Mouse (Mus musculus) hindbrain, embryonic 12.5 days (tissue): ENCODE measurements around the gene Hsfy2. TPM values are rescaled to one million over a fixed set of nuclear protein-coding genes. Genes with fewer than 3 reads are reported as not detected.

Experiments
- ATAC-seq: fragments of 200-750 bp; cut with Nextera tagmentation; 2 replicates; pipeline ENCODE4 v1.8.0; 2017; ENCODE audit warnings: moderate TSS enrichment; ENCODE audit not compliant: low FRiP score
- H3K27ac ChIP-seq: fragments of 300-500 bp; sonication (generic); 2 replicates; pipeline ENCODE4 v1.5.1; 2016; ENCODE audit warnings: mild to moderate bottlenecking
- H3K27me3 ChIP-seq: fragments of 300-500 bp; sonication (generic); 2 replicates; pipeline ENCODE4 v1.6.1; 2016; ENCODE audit warnings: mild to moderate bottlenecking
- H3K36me3 ChIP-seq: fragments of 300-500 bp; sonication (generic); 2 replicates; pipeline ENCODE4 v1.6.1; 2016; ENCODE audit warnings: mild to moderate bottlenecking
- H3K4me1 ChIP-seq: fragments of 300-500 bp; sonication (generic); 2 replicates; pipeline ENCODE4 v1.6.1; 2016
- H3K4me2 ChIP-seq: fragments of 300-500 bp; sonication (generic); replicated peaks from 2 replicates; pipeline ENCODE4 v1.6.1; 2016; ENCODE audit warnings: mild to moderate bottlenecking
- H3K4me3 ChIP-seq: fragments of 300-500 bp; sonication (generic); 2 replicates; pipeline ENCODE4 v1.5.1; 2016; ENCODE audit warnings: mild to moderate bottlenecking
- H3K9ac ChIP-seq: fragments of 300-500 bp; sonication (generic); 2 replicates; pipeline ENCODE4 v1.6.1; 2016; ENCODE audit warnings: mild to moderate bottlenecking, moderate library complexity
- H3K9me3 ChIP-seq: fragments of 300-500 bp; sonication (generic); replicated peaks from 2 replicates; pipeline ENCODE4 v1.6.1; 2016; ENCODE audit warnings: mild to moderate bottlenecking
- WGBS: fragments of 180-500 bp; shearing (Covaris S2); methylation state at CpG from one replicate; pipeline ENCODE4 v1.1.7; 2016; 5-methylcytosine and 5-hydroxymethylcytosine counted together
- polyA plus RNA-seq: library from polyadenylated mRNA; unstranded; fragments of >200 nt; fragmentation: Nextera tagmentation; extraction: Ambion mirVana; gene quantifications from 2 replicates; pipeline ENCODE4 v1.2.1, GENCODE M21; 2016

Gene Hsfy2
- polyA plus RNA-seq: not detected in 2 replicates

DNA sequence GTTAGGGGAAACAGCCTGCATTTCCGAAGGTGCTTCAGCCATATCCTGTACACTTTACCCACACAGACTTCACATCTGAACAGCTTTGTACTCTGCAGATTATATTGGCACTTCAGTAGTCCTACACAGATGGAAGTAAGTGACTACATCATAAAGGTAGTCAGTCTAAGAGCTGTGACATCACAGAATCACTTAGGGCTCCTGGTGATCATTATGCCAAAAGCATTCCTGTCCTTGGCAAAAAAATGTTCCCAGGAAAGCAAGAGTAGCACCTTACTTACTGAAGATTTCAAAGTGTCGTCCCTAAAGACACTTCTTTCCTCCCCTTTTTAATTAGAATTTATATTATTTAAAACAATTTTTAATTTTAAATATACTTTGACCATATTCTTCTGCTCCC, at the start of gene Hsfy2:
TSS of gene Hsfy2 (minus strand) at position 101 of the 400 bp plus-strand sequence.
- no peaks in the 10 kb centered on the region for H3K27me3 ChIP-seq
- no peak within 1 kb of the TSS for H3K27ac ChIP-seq
- no peaks in the 10 kb centered on the region for H3K36me3 ChIP-seq
- H3K9ac ChIP-seq: no peak within 1 kb of the TSS
- no peak within 1 kb of the TSS for H3K4me2 ChIP-seq
- WGBS: 81% methylated on average over 2 of the region's 2 CpGs
- H3K4me1 ChIP-seq: no peaks in the 10 kb centered on the region
- no peaks in the 10 kb centered on the region for H3K9me3 ChIP-seq
- ATAC-seq: no peak
- no peak within 1 kb of the TSS for H3K4me3 ChIP-seq

DNA sequence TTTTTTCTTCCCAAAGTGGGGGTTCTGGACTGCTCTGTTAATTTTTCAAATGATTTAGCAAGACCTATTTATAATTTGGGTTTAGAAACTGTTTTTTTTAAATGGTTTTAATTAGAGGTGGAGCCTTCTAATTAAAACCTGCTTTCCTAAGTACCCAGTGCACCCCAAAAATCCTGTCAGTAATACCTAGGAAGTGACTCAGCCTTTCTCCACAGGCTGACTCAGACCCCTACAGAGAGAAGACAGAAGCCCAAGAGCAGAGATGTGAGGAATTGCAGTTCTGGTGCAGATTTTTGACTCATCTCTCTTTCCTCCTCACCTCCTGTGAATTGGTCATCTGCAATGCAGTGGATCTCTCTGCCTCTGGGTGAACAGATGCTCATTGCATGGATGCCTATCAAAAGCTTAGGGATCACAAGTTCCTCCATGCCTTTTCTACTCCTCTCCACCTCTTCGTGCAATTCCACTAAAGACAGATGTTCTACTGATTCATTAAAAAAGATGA, 47.9 kb upstream of the Hsfy2 start:
- 84% methylated on average over 1 of the region's 1 CpGs for WGBS

DNA sequence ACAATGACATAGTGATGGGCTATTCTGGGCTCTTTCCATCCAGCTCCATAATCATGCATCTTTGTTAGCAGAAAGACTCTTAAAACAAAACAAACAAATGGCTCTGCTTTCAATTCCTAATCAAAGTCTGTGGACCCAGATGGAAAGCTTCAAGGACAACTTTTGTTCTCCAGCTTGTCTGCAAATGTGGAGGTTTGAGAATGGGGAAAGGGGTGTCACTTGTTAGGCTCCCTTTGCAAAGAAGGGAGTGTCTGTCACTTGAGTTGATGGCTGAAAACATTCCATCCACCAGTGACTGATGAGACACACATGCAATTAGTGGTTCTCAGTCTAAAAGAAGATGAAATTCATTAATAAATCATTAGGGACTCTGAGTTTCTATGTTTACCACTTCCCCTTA, 47.3 kb upstream of the Hsfy2 start:
- no peaks in the 10 kb centered on the region for H3K36me3 ChIP-seq
- ATAC-seq: no peak
- H3K4me3 ChIP-seq: no peak overlapping the region

More for the DNA sequence above, 47.9 kb upstream of the Hsfy2 start:
- no peak overlapping the region for H3K9ac ChIP-seq
- no peak overlapping the region for H3K4me3 ChIP-seq
- no peaks in the 10 kb centered on the region for H3K9me3 ChIP-seq
- no peaks in the 10 kb centered on the region for H3K27me3 ChIP-seq
- H3K4me1 ChIP-seq: no peaks in the 10 kb centered on the region
- no peak overlapping the region for H3K4me2 ChIP-seq
- H3K36me3 ChIP-seq: no peaks in the 10 kb centered on the region
- no peak for ATAC-seq
- no peak overlapping the region for H3K27ac ChIP-seq

DNA sequence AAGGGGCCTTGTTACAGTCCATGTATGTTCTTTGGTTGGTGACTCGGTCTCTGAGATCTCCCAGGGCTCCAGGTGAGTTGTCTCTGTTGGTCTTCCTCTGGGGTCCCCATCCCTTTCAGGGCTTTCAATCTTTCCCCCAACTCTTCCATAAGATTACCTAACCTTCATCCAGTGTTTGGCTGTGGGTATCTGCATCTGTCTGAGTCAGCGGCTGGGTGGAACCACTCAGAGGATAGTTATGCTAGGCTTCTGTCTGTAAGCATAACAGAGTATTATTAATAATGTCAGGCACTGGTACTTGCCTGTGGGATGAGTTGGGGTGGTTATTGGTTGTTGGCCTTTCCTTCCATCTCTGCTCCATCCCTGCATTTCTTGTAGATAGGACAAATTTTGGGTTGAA, 44.0 kb upstream of the Hsfy2 start:
- H3K4me1 ChIP-seq: no peaks in the 10 kb centered on the region
- H3K4me2 ChIP-seq: no peak overlapping the region
- 89% methylated on average over 2 of the region's 2 CpGs for WGBS
- H3K4me3 ChIP-seq: no peak overlapping the region
- ATAC-seq: no peak
- H3K27me3 ChIP-seq: no peaks in the 10 kb centered on the region
- H3K27ac ChIP-seq: no peak overlapping the region
- no peak overlapping the region for H3K9ac ChIP-seq
- no peaks in the 10 kb centered on the region for H3K9me3 ChIP-seq
- no peaks in the 10 kb centered on the region for H3K36me3 ChIP-seq

More for the DNA sequence above, 47.3 kb upstream of the Hsfy2 start:
- H3K4me1 ChIP-seq: no peaks in the 10 kb centered on the region
- H3K9me3 ChIP-seq: no peaks in the 10 kb centered on the region
- H3K4me2 ChIP-seq: no peak overlapping the region
- H3K9ac ChIP-seq: no peak overlapping the region
- no peak overlapping the region for H3K27ac ChIP-seq
- no peaks in the 10 kb centered on the region for H3K27me3 ChIP-seq

DNA sequence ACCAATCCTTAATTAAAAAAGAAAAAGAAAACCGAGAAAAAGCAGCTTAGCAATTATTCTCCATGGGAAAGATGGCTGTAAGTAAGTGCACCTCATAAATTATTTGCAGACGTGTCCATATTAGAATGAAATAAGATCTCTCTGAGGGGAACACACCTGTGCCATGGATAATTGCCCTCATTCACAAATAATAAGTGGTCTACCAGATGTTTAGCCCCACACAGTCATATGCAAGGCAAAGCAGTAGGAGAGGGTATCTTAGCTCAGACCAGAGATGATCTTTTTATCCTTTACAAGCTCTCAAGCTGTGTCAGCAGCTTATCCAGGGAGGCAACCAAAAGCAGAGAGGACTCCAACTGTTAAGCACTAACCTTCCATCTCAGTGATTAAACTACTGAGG, 38.0 kb upstream of the Hsfy2 start:
- Histone ChIP-seq H3K4me3 (no peak overlapping the region), H3K9me3 (no peaks in the 10 kb centered on the region), H3K4me1 (peaks cover 8% of the 10 kb centered on the region; the same call in 1 of the 2 replicates), H3K27ac (no peak overlapping the region), H3K27me3 (no peaks in the 10 kb centered on the region), H3K36me3 (no peaks in the 10 kb centered on the region), H3K9ac (no peak overlapping the region), H3K4me2 (no peak overlapping the region)
- WGBS: 58% methylated on average over 2 of the region's 2 CpGs
- no peak for ATAC-seq

DNA sequence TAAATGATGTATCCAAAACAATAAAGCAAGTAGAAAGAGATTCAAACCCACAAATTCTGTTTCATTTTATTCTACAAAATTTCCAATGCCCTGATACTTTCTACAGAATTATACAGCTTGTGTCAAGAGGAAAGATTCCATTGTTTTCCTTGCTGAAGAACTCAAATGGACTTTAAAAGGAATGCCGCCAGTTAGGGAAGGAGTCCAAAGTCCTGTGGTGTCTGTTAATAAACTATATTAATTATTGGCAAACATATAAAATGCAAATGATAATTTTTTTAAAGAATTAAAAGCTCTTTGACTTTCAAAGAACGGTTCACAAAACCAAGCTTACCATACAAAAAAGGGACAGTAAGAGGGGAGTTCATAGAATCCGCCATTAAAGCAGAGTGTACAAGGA, 37.4 kb upstream of the Hsfy2 start:
- Histone ChIP-seq H3K27ac (no peak overlapping the region), H3K4me2 (no peak overlapping the region), H3K9me3 (no peaks in the 10 kb centered on the region), H3K4me3 (no peak overlapping the region), H3K4me1 (peaks cover 8% of the 10 kb centered on the region; the same call in 1 of the 2 replicates), H3K27me3 (no peaks in the 10 kb centered on the region), H3K9ac (no peak overlapping the region), H3K36me3 (no peaks in the 10 kb centered on the region)
- ATAC-seq: no peak
- WGBS: 87% methylated on average over 3 of the region's 3 CpGs

DNA sequence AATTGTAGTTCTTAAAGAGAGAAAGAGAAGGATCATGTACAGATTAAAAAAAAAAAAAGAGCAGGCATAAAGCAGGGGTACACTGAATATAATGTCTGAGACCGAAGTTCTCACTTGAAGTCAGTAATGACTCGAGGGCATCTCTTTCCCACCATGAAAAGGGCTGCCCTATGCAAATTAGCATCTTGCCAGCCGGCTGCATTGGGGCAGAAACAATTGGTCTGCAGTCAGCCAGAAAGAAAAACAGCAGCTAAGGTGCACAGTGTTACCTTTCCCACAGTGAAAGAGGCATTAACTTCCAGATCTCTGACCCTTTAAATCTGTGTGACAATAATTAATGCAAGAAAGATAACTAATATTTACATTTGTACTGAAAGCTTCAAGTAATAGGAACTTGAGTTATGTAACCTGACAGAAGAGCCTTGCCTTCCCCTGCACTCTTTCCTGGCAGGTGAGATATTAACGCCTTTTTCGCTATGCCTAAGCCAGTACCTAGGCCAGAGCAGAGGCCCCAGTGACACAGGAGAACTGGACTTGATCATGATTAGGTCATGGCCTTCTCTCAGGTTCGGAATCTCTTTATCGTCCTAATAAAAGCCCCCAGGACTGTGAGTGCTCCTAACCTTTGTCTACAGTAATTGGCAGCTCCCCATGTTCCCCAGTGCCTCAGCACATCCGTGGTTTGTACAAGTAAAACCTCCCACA, 34.2 kb upstream of the Hsfy2 start:
- no peak overlapping the region for H3K4me2 ChIP-seq
- H3K4me1 ChIP-seq: peaks cover 8% of the 10 kb centered on the region; the same call in 1 of the 2 replicates
- no peak overlapping the region for H3K27ac ChIP-seq
- no peak overlapping the region for H3K9ac ChIP-seq
- no peaks in the 10 kb centered on the region for H3K9me3 ChIP-seq
- ATAC-seq: peak; percentile 46; the same call in 1 of the 2 replicates
- 41% methylated on average over 8 of the region's 8 CpGs for WGBS
- H3K4me3 ChIP-seq: no peak overlapping the region
- no peaks in the 10 kb centered on the region for H3K36me3 ChIP-seq
- no peaks in the 10 kb centered on the region for H3K27me3 ChIP-seq

DNA sequence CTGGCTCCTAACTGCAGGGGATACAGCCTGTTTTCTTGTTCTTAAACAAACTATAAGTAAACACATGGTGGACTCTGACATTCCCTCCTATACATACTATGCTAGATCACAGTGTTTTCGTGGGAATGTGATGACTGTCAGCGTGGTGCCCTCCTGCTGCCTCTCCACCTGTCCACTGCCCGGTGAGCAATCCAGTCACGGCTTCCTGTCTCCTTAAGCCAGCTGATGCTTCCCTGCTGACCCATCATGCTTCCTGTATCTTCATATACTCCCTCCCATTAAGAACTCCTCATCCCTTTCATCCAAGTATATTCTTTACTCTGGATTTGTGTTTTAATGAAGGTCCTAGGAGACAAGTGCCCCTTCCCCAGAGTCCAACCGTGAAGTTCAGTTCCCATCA, 33.3 kb upstream of the Hsfy2 start:
- H3K9ac ChIP-seq: no peak overlapping the region
- 60% methylated on average over 5 of the region's 5 CpGs for WGBS
- H3K4me3 ChIP-seq: no peak overlapping the region
- no peak overlapping the region for H3K4me2 ChIP-seq
- no peak overlapping the region for H3K27ac ChIP-seq
- H3K36me3 ChIP-seq: no peaks in the 10 kb centered on the region
- ATAC-seq: no peak
- H3K4me1 ChIP-seq: peaks cover 8% of the 10 kb centered on the region; the same call in 1 of the 2 replicates
- H3K27me3 ChIP-seq: no peaks in the 10 kb centered on the region
- H3K9me3 ChIP-seq: no peaks in the 10 kb centered on the region

DNA sequence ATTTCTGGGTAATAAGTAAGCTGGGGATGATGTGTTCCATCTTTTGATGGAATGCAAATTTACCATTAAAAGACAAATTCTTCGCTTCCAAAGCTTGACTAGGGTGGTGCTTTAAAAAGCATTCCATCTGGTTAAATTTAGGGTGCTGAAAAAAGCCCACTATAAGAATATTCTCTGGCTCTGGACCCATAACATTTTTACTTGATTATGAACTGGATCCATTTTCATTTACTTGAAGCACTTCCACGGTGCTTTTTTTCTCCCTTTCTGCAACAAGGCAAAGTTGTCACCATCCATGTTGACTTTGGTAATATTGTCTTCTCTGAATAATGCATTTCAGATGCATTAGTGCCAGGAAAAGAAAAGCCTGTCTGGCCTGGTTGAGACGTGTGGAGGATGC, 27.4 kb upstream of the Hsfy2 start:
- Histone ChIP-seq H3K36me3 (no peaks in the 10 kb centered on the region), H3K9ac (no peak overlapping the region), H3K27ac (no peak overlapping the region), H3K4me1 (no peaks in the 10 kb centered on the region), H3K4me2 (no peak overlapping the region), H3K4me3 (no peak overlapping the region), H3K27me3 (no peaks in the 10 kb centered on the region), H3K9me3 (no peaks in the 10 kb centered on the region)
- ATAC-seq: no peak
- WGBS: 83% methylated on average over 3 of the region's 3 CpGs

DNA sequence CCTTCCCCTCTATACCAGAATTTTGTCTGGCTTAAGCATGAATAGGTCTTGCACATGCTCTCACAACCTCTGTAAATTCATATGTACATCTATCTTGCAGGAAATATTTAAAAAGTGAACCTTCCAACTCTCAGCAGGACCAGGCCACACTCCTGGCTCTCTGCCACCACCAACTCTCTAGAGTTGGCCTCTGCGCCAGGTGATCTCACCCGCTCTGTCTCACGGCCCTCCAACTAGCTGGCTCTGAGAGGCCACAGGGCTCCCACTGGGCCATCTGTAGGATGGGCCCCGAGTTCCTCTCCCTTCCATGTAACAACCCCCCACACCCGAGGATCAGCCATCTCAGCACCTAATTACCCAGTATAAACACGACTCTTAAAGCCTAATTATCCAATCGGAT, 10.4 kb downstream of the Hsfy2 start:
- no peaks in the 10 kb centered on the region for H3K9me3 ChIP-seq
- ATAC-seq: no peak
- 83% methylated on average over 7 of the region's 7 CpGs for WGBS

DNA sequence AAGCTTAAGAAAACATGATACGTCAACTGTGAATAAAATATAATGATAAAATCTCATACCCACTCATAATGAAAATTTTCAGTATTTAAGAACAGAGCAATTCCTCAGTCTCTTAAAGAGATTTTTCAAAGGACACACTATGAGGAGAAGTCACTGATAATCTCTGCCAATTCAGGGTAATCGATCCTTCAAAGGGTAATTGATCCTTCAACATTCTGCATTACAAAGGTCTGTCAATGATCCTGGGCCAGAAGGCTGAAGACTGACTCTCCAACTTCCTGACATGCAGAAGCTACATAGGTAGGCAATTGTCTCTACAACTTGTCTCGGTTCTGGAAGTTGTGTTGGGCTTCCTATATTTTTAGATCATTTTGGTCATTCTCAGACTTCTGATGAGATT, 12.9 kb downstream of the Hsfy2 start:
- Histone ChIP-seq H3K9me3 (no peaks in the 10 kb centered on the region), H3K4me2 (no peak overlapping the region), H3K36me3 (no peaks in the 10 kb centered on the region), H3K4me3 (no peak overlapping the region), H3K4me1 (no peaks in the 10 kb centered on the region), H3K27ac (no peak overlapping the region), H3K27me3 (no peaks in the 10 kb centered on the region), H3K9ac (no peak overlapping the region)
- ATAC-seq: no peak
- 87% methylated on average over 3 of the region's 3 CpGs for WGBS

More for the DNA sequence above, 10.4 kb downstream of the Hsfy2 start:
- H3K27me3 ChIP-seq: no peaks in the 10 kb centered on the region
- no peak overlapping the region for H3K9ac ChIP-seq
- H3K36me3 ChIP-seq: no peaks in the 10 kb centered on the region
- no peak overlapping the region for H3K27ac ChIP-seq
- no peak overlapping the region for H3K4me2 ChIP-seq
- H3K4me3 ChIP-seq: no peak overlapping the region
- H3K4me1 ChIP-seq: no peaks in the 10 kb centered on the region

DNA sequence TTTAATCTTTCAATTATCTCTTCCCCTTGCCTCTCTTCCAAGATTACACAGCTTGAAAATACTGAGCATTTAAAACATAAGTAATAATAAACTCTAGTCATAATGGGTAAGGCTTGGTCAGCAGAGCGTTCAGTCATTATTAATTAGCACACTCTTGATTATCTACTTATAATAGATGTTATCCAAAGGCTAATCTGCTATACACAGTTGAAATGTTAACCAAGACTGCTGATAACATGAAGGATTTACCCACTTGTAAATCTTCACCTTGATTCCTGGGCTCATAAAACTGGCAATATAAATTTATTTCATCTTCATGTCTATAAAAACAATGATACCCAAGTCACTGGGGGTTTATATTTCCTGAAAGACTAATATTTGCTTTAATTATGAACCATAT, 24.9 kb downstream of the Hsfy2 start:
- no peaks in the 10 kb centered on the region for H3K4me1 ChIP-seq
- no peak overlapping the region for H3K9ac ChIP-seq
- 91% methylated on average over 1 of the region's 1 CpGs for WGBS
- no peaks in the 10 kb centered on the region for H3K36me3 ChIP-seq
- no peaks in the 10 kb centered on the region for H3K9me3 ChIP-seq
- no peak overlapping the region for H3K4me2 ChIP-seq
- no peak overlapping the region for H3K27ac ChIP-seq
- ATAC-seq: no peak
- H3K27me3 ChIP-seq: no peaks in the 10 kb centered on the region
- H3K4me3 ChIP-seq: no peak overlapping the region
